Mouse (Mus musculus) kidney, embryonic 14.5 days (tissue): ENCODE data around the gene Dscaml1. TPM values are rescaled to one million over a fixed set of nuclear protein-coding genes. Genes with fewer than 3 reads are reported as not detected.
"Not testable (repeated sequence)": the region's sequence is repeated elsewhere in the genome, so short reads cannot be mapped to it uniquely, and the experiment has no call there.

Experiments
- ATAC-seq: fragments of 200-750 bp; cut with Nextera tagmentation; 2 replicates; pipeline ENCODE4 v1.8.0; 2017; ENCODE audit warnings: moderate number of reproducible peaks, mild to moderate bottlenecking, moderate TSS enrichment, moderate library complexity; ENCODE audit not compliant: low FRiP score, low TSS enrichment
- H3K27ac ChIP-seq: fragments of 300-500 bp; sonication (generic); 2 replicates; pipeline ENCODE4 v1.5.1; 2014; ENCODE audit warnings: low read depth, mild to moderate bottlenecking, low read length, moderate library complexity, mixed read lengths
- H3K27me3 ChIP-seq: fragments of 300-500 bp; sonication (generic); 2 replicates; pipeline ENCODE4 v1.6.1; 2014; ENCODE audit warnings: mild to moderate bottlenecking, low read length; ENCODE audit not compliant: control insufficient read depth, insufficient read depth
- H3K36me3 ChIP-seq: fragments of 300-500 bp; sonication (generic); 2 replicates; pipeline ENCODE4 v1.6.1; 2014; ENCODE audit warnings: low read length, mixed read lengths; ENCODE audit not compliant: control insufficient read depth, insufficient read depth
- H3K4me1 ChIP-seq: fragments of 300-500 bp; sonication (generic); 2 replicates; pipeline ENCODE4 v1.6.1; 2014; ENCODE audit warnings: low read length, mixed read lengths; ENCODE audit not compliant: control insufficient read depth, insufficient read depth
- H3K4me2 ChIP-seq: fragments of 300-500 bp; sonication (generic); replicated peaks from 2 replicates; pipeline ENCODE4 v1.6.1; 2014; ENCODE audit warnings: low read depth, mild to moderate bottlenecking, low read length
- H3K4me3 ChIP-seq: fragments of 300-500 bp; sonication (generic); 2 replicates; pipeline ENCODE4 v1.5.1; 2014; ENCODE audit warnings: mild to moderate bottlenecking, low read length
- H3K9ac ChIP-seq: fragments of 300-500 bp; sonication (generic); 2 replicates; pipeline ENCODE4 v1.6.1; 2014; ENCODE audit warnings: low read depth, mild to moderate bottlenecking, low read length, moderate library complexity
- H3K9me3 ChIP-seq: fragments of 300-500 bp; sonication (generic); 2 replicates; pipeline ENCODE4 v1.6.1; 2016; ENCODE audit warnings: low read length; ENCODE audit not compliant: control insufficient read depth
- WGBS: fragments of 180-500 bp; shearing (Covaris S2); extraction: QIAGEN DNeasy Blood & Tissue Kit; methylation state at CpG from one replicate; pipeline ENCODE4 v1.1.7; 2014; 5-methylcytosine and 5-hydroxymethylcytosine counted together
- polyA plus RNA-seq: library from polyadenylated mRNA; unstranded; fragments of >200 nt; fragmentation: Nextera tagmentation; extraction: Ambion mirVana; gene quantifications from 2 replicates; pipeline ENCODE4 v1.2.1, GENCODE M21; 2014

Gene Dscaml1
- polyA plus RNA-seq, 1 experiment from 2014 or later: 0.23 TPM

DNA sequence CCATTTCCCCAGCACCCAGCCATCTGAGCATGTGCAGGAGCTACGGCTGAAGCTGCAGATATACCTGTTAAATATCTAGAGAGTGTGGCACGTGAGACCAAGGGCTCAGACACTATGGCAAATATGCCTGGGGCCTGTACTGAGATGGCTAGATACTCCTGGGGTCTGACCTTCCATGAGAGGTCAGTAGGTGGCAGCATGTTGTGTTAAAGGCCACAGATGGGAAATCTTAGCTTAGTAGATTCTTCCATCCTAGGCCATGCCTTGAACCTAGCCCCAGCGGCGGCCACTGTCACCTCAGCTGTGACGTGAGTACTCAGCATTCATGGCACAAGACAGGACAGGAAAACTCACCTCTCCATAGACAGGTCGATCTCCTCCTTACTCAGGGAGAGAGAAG lies 347.7 kb downstream of the Dscaml1 start:
- 90% methylated on average over 6 of the region's 6 CpGs for WGBS
- Histone ChIP-seq H3K27me3 (no peaks in the 10 kb centered on the region), H3K4me3 (no peak overlapping the region), H3K27ac (no peak overlapping the region), H3K9me3 (no peaks in the 10 kb centered on the region), H3K9ac (no peak overlapping the region), H3K4me2 (no peak overlapping the region), H3K4me1 (no peaks in the 10 kb centered on the region), H3K36me3 (peaks cover 49% of the 10 kb centered on the region)
- ATAC-seq: no peak

DNA sequence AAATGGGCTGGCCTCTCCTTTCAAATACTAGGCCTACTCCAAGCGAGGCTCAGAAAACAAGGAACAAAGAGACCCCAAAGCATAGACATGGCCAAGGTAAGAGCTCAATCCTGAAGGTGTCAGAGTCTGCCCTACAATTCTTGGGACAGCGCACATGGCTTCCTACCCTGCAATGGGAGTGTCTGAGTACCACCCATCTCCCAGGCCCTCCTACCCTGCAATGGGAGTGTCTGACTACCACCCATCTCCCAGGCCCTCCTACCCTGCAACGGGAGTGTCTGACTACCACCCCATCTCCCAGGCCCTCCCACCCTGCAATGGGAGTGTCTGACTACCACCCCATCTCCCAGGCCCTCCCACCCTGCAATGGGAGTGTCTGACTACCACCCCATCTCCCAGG lies 349.7 kb downstream of the Dscaml1 start:
- WGBS: 67% methylated on average over 3 of the region's 3 CpGs
- H3K4me1 ChIP-seq, H3K9ac ChIP-seq, H3K27ac ChIP-seq, H3K27me3 ChIP-seq, ATAC-seq, H3K4me3 ChIP-seq, H3K9me3 ChIP-seq, H3K4me2 ChIP-seq: not testable (repeated sequence)
- peaks cover 51% of the 10 kb centered on the region for H3K36me3 ChIP-seq

DNA sequence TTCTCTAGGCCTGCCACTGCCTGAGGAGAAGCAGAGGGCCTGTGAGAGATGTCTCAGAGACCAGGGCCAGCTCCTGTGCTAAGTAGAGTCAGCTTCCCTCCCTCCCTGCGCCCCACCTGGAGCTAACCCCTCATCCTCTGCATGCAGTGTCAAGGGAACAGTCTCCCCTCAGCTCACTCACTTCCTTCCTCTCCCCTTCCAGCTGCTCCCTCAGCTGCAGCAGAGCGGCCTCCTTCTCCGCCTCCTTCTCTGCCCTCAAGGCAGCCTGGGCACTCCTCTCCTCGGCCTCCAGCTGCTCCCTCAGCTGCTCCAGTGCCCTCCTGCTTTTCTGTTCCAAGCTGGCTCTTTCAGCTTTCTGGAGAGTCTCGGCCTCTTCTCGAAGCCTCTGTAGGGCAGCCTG lies 352.8 kb downstream of the Dscaml1 start:
- no peak overlapping the region for H3K9ac ChIP-seq
- H3K9me3 ChIP-seq: no peaks in the 10 kb centered on the region
- no peak for ATAC-seq
- H3K27ac ChIP-seq: no peak overlapping the region
- H3K4me1 ChIP-seq: no peaks in the 10 kb centered on the region
- H3K4me2 ChIP-seq: no peak overlapping the region
- peaks cover 44% of the 10 kb centered on the region for H3K36me3 ChIP-seq
- no peaks in the 10 kb centered on the region for H3K27me3 ChIP-seq
- WGBS: 70% methylated on average over 6 of the region's 6 CpGs
- H3K4me3 ChIP-seq: no peak overlapping the region

DNA sequence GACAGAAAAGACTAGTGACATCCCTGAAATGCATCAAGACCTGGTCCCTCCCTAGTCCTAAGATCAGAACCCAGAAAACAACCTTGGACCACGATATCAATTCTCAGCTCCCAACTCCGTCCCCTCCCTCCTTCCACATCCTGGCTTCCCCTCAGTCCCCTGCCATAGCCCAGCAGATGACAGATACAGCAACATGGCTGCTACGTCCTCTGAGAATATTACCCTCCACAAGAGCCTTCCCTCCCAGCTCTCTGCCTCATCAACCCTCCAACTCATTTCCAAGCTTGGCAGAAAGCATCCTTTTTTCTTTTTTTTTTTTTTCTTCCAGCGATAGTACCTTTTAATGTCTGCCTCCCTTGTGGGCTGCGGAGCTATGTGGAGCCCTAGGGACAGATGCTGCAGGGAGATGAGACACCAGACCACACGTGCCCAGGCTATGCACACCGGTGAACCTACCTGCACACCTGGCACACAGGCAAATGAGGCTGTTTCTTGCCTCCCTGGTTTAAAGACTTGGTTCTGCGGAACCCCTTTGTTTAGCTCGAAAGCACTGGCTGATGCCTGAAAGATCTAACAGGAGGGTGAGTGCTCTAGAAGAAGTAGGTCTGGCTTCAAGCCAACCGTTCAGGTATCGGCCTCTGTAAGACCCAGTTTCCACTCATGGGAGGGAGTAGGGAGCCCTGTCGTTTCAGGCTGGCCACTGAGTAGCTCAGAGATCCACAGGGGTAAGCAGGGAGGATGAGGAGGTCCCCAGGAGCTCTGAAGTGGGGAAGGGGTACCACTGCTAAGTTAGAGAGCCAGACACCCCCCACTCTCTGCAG lies 357.0 kb downstream of the Dscaml1 start:
- Histone ChIP-seq H3K27ac (no peak overlapping the region), H3K9me3 (no peaks in the 10 kb centered on the region), H3K4me2 (no peak overlapping the region), H3K36me3 (peaks cover 20% of the 10 kb centered on the region), H3K4me1 (no peaks in the 10 kb centered on the region), H3K9ac (no peak overlapping the region), H3K4me3 (no peak overlapping the region), H3K27me3 (no peaks in the 10 kb centered on the region)
- 71% methylated on average over 12 of the region's 12 CpGs for WGBS
- ATAC-seq: no peak

DNA sequence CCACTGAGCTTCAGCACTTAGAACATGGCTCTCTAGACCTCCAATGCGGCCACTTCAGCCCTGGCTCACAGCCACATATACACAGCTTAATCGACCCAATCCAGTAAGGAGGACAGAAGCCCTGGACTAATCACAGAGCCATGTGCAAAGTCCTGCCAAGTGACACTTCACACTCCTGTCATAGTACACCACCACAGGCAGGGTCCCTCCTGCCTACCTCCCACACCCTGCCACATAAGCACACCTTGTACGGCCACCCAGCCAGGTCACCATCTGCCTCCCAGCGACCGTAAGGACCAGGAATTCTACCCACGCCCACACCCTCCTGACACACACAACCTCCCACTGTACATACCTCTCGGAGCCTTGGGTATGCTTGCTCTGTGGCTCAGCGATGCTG lies 360.6 kb downstream of the Dscaml1 start:
- H3K9me3 ChIP-seq: no peaks in the 10 kb centered on the region
- no peak overlapping the region for H3K9ac ChIP-seq
- H3K27ac ChIP-seq: no peak overlapping the region
- no peaks in the 10 kb centered on the region for H3K4me1 ChIP-seq
- H3K27me3 ChIP-seq: no peaks in the 10 kb centered on the region
- H3K36me3 ChIP-seq: peaks cover 23% of the 10 kb centered on the region
- no peak overlapping the region for H3K4me3 ChIP-seq
- 76% methylated on average over 8 of the region's 8 CpGs for WGBS
- H3K4me2 ChIP-seq: no peak overlapping the region
- ATAC-seq: no peak

DNA sequence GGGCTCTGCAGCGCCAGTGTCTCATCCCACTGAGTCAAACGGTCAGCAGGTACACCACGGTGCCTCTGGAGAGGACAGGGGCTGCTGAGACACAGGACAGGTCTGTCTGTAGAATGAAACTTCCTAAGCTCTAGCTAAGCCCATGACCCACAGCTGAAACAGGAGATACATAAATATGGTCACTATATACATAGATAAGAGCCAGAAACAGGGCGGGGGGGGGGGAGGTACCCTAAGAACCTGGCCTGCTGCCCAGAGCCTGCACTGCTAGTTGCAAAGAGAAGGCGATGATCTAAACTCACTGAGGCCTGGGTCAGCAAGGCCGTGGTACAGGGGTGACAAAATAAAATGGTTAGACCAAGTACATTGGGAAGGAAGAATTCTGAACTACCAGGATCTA lies 361.1 kb downstream of the Dscaml1 start:
- H3K36me3 ChIP-seq: peaks cover 24% of the 10 kb centered on the region
- ATAC-seq: no peak
- WGBS: 79% methylated on average over 6 of the region's 6 CpGs
- no peaks in the 10 kb centered on the region for H3K9me3 ChIP-seq
- H3K4me2 ChIP-seq: no peak overlapping the region
- H3K27ac ChIP-seq: no peak overlapping the region
- no peaks in the 10 kb centered on the region for H3K27me3 ChIP-seq
- H3K4me1 ChIP-seq: no peaks in the 10 kb centered on the region
- H3K4me3 ChIP-seq: no peak overlapping the region
- no peak overlapping the region for H3K9ac ChIP-seq

DNA sequence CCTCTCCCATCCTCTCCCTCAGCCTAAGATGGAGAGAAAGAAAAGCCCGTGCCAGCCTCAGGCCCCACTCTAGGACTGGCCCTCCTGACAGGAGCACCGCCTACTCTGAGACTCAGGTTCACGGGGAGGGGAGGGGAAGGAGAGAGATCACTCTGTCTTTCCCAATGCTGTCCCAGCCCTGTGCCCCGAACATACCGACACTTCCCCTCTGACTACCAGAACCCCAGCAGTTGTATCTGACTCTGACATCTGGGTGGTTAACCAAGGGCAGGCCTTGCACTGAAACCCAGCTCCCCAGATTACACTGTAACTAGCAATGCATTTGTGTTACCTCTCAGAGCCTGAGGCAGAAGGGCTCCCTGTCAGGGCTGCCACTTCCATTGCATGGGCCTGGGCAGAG lies 362.0 kb downstream of the Dscaml1 start:
- Histone ChIP-seq H3K9me3 (no peaks in the 10 kb centered on the region), H3K4me2 (no peak overlapping the region), H3K4me1 (no peaks in the 10 kb centered on the region), H3K27me3 (no peaks in the 10 kb centered on the region), H3K4me3 (no peak overlapping the region), H3K36me3 (peaks cover 31% of the 10 kb centered on the region), H3K9ac (no peak overlapping the region), H3K27ac (no peak overlapping the region)
- WGBS: 61% methylated on average over 5 of the region's 5 CpGs
- 0 out of 2 replicates have a peak, but pooled peaks have one; percentile 20 for ATAC-seq

DNA sequence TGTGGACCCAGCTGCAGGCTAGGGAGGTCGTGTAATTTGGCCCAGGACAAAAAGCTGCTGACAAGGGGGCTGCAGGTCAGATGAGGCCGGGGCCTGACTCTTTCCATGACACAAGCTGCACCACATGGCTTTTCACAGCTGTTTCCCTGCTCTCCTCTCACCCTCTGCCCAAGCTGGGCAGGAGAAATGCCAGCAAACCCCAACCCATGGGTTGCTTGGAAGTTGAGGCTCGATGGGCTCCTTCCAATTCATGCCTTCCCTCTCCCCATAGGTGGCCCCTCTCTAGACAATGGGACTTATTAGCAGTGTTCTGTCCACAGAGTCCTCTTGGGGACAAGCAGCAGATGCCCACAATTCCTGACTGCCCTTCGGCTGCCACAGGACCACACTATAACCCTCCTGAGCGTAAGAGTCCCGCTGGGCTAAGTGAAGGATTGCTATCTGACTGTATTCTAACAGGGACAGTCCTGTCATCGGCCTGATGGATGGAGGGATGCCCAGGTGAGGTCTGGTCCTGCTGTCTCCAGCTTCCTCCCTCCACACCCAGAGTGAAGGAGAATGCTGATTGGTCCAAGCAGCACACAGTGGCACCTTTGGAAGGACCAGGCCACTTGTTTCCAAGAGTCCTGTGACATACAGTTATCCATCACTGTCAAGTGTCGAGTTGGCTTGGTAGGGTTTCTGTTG lies 365.2 kb downstream of the Dscaml1 start:
- H3K4me1 ChIP-seq: no peaks in the 10 kb centered on the region
- H3K27ac ChIP-seq: no peak overlapping the region
- no peak overlapping the region for H3K4me2 ChIP-seq
- H3K36me3 ChIP-seq: peaks cover 27% of the 10 kb centered on the region
- H3K9ac ChIP-seq: no peak overlapping the region
- H3K27me3 ChIP-seq: no peaks in the 10 kb centered on the region
- no peaks in the 10 kb centered on the region for H3K9me3 ChIP-seq
- 86% methylated on average over 8 of the region's 8 CpGs for WGBS
- no peak for ATAC-seq
- no peak overlapping the region for H3K4me3 ChIP-seq

DNA sequence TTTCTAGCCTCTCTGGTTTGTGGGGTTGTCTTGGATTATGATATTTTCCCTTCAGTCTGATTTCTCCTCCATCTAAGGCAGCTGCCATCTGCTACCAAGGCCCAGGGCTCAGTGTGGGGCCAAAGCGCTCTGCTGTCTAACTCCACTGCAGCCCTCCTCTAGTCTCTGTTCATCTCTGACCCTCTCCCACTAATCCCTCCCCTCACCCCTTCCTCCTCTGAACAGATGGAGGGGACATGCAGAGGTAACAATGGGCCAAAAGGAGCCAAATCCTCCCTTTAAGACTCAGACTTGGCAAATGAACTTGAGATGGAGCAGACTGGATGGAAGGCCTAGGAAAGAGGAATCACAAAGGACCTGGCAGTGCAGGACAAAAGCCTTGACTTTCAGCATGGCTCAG lies 365.8 kb downstream of the Dscaml1 start:
- ATAC-seq: no peak
- no peaks in the 10 kb centered on the region for H3K4me1 ChIP-seq
- no peak overlapping the region for H3K4me2 ChIP-seq
- H3K27ac ChIP-seq: no peak overlapping the region
- no peaks in the 10 kb centered on the region for H3K27me3 ChIP-seq
- no peak overlapping the region for H3K9ac ChIP-seq
- WGBS: 96% methylated on average over 1 of the region's 1 CpGs
- no peak overlapping the region for H3K4me3 ChIP-seq
- H3K36me3 ChIP-seq: peaks cover 29% of the 10 kb centered on the region
- H3K9me3 ChIP-seq: no peaks in the 10 kb centered on the region
